Mouse (Mus musculus) midbrain, embryonic 11.5 days (tissue): Measurements from ENCODE around the gene Cfap161. TPM values are rescaled to one million over a fixed set of nuclear protein-coding genes. Genes with fewer than 3 reads are reported as not detected.

Experiments
- ATAC-seq: fragments of 200-750 bp; cut with Nextera tagmentation; 2 replicates; pipeline ENCODE4 v1.8.0; 2017; ENCODE audit warnings: moderate TSS enrichment, moderate library complexity; ENCODE audit not compliant: low FRiP score
- DNase-seq: peaks from one replicate; pipeline ENCODE4 v3.0.0; 2015; ENCODE audit warnings: low spot score; ENCODE audit errors: missing footprints
- H3K27ac ChIP-seq: fragments of 300-500 bp; sonication (generic); 2 replicates; pipeline ENCODE4 v1.5.1; 2014; ENCODE audit warnings: low read depth, low read length
- H3K27me3 ChIP-seq: fragments of 300-500 bp; sonication (generic); 2 replicates; pipeline ENCODE4 v1.6.1; 2014; ENCODE audit warnings: mild to moderate bottlenecking, low read length, moderate library complexity, mixed read lengths; ENCODE audit not compliant: control insufficient read depth, insufficient read depth
- H3K36me3 ChIP-seq: fragments of 300-500 bp; sonication (generic); 2 replicates; pipeline ENCODE4 v1.6.1; 2014; ENCODE audit warnings: mild to moderate bottlenecking, low read length, moderate library complexity, mixed read lengths; ENCODE audit not compliant: control insufficient read depth, insufficient read depth
- H3K4me1 ChIP-seq: fragments of 300-500 bp; sonication (generic); 2 replicates; pipeline ENCODE4 v1.6.1; 2014; ENCODE audit warnings: low read length; ENCODE audit not compliant: control insufficient read depth, insufficient read depth
- H3K4me2 ChIP-seq: fragments of 300-500 bp; sonication (generic); 2 replicates; pipeline ENCODE4 v1.6.1; 2014; ENCODE audit warnings: mild to moderate bottlenecking, moderate library complexity
- H3K4me3 ChIP-seq: fragments of 300-500 bp; sonication (generic); 2 replicates; pipeline ENCODE4 v1.5.1; 2014; ENCODE audit warnings: low read depth, low read length
- H3K9ac ChIP-seq: fragments of 300-500 bp; sonication (generic); 2 replicates; pipeline ENCODE4 v1.6.1; 2014; ENCODE audit warnings: low read length
- H3K9me3 ChIP-seq: fragments of 300-500 bp; sonication (generic); 2 replicates; pipeline ENCODE4 v1.6.1; 2016; ENCODE audit warnings: low read length; ENCODE audit not compliant: control insufficient read depth
- WGBS: fragments of 180-500 bp; shearing (Covaris S2); extraction: QIAGEN DNeasy Blood & Tissue Kit; methylation state at CpG from one replicate; pipeline ENCODE4 v1.1.7; 2014; 5-methylcytosine and 5-hydroxymethylcytosine counted together
- polyA plus RNA-seq: library from polyadenylated mRNA; unstranded; fragments of >200 nt; fragmentation: Nextera tagmentation; extraction: Ambion mirVana; gene quantifications from 2 replicates; pipeline ENCODE4 v1.2.1, GENCODE M21; 2014

Gene Cfap161
- polyA plus RNA-seq, 1 experiment from 2014 or later, result not detected

GRCm38 (mm10) chr7:83751055-83751454 is 43.6 kb downstream of the Cfap161 start:
- Histone ChIP-seq H3K27me3 (no peaks in the 10 kb centered on the region), H3K9ac (no peak overlapping the region), H3K4me2 (no peak overlapping the region), H3K36me3 (no peaks in the 10 kb centered on the region), H3K9me3 (no peaks in the 10 kb centered on the region), H3K27ac (no peak overlapping the region), H3K4me1 (peaks cover 3% of the 10 kb centered on the region), H3K4me3 (no peak overlapping the region)
- 57% methylated on average over 1 of the region's 1 CpGs for WGBS
- DNase-seq, result no peak
- ATAC-seq, result no peak

GRCm38 (mm10) chr7:83748405-83748804 is 46.3 kb downstream of the Cfap161 start:
- H3K36me3 ChIP-seq, result no peaks in the 10 kb centered on the region
- H3K27me3 ChIP-seq, result no peaks in the 10 kb centered on the region
- 79% methylated on average over 1 of the region's 1 CpGs for WGBS
- no peak overlapping the region for H3K27ac ChIP-seq
- no peak overlapping the region for H3K4me2 ChIP-seq
- no peaks in the 10 kb centered on the region for H3K9me3 ChIP-seq
- DNase-seq, result no peak
- H3K4me1 ChIP-seq, result peaks cover 4% of the 10 kb centered on the region
- ATAC-seq, result no peak
- H3K9ac ChIP-seq, result no peak overlapping the region
- no peak overlapping the region for H3K4me3 ChIP-seq

- Histone ChIP-seq H3K36me3 (no peaks in the 10 kb centered on the region), H3K4me1 (peaks cover 4% of the 10 kb centered on the region), H3K9me3 (no peaks in the 10 kb centered on the region), H3K27ac (no peak overlapping the region), H3K27me3 (no peaks in the 10 kb centered on the region), H3K9ac (no peak overlapping the region), H3K4me3 (no peak overlapping the region), H3K4me2 (no peak overlapping the region)
- ATAC-seq (peak; percentile 40; the same call in 1 of the 2 replicates), DNase-seq (no peak)
- WGBS, result 72% methylated on average over 8 of the region's 8 CpGs
Observed at GRCm38 (mm10) chr7:83746107-83746687, 48.5 kb downstream of the Cfap161 start.

- Histone ChIP-seq H3K36me3 (no peaks in the 10 kb centered on the region), H3K9me3 (no peaks in the 10 kb centered on the region), H3K27me3 (no peaks in the 10 kb centered on the region), H3K4me2 (no peak within 1 kb of the TSS), H3K4me3 (no peak within 1 kb of the TSS), H3K9ac (no peak within 1 kb of the TSS), H3K4me1 (peaks cover 4% of the 10 kb centered on the region), H3K27ac (no peak within 1 kb of the TSS)
- ATAC-seq (no peak), DNase-seq (no peak)
- WGBS, result 52% methylated on average over 20 of the region's 20 CpGs
Observed at GRCm38 (mm10) chr7:83745413-83746106, 49.1 kb downstream of the Cfap161 start, which contains the start of gene Il16. Gene Il16, minus strand, starts transcription at chr7:83745726.

GRCm38 (mm10) chr7:83745065-83745412 is 49.6 kb downstream of the Cfap161 start:
- Histone ChIP-seq H3K9me3 (no peaks in the 10 kb centered on the region), H3K27ac (no peak overlapping the region), H3K27me3 (no peaks in the 10 kb centered on the region), H3K9ac (no peak overlapping the region), H3K4me2 (no peak overlapping the region), H3K36me3 (no peaks in the 10 kb centered on the region), H3K4me3 (no peak overlapping the region), H3K4me1 (peaks cover 4% of the 10 kb centered on the region)
- ATAC-seq (no peak), DNase-seq (no peak)
- WGBS, result 81% methylated on average over 9 of the region's 9 CpGs

GRCm38 (mm10) chr7:83744250-83744649 is 50.4 kb downstream of the Cfap161 start:
- 79% methylated on average over 4 of the region's 4 CpGs for WGBS
- Histone ChIP-seq H3K27ac (no peak overlapping the region), H3K36me3 (no peaks in the 10 kb centered on the region), H3K9ac (no peak overlapping the region), H3K4me3 (no peak overlapping the region), H3K4me2 (no peak overlapping the region), H3K9me3 (no peaks in the 10 kb centered on the region), H3K4me1 (peaks cover 4% of the 10 kb centered on the region), H3K27me3 (no peaks in the 10 kb centered on the region)
- ATAC-seq (no peak), DNase-seq (no peak)

- H3K27ac ChIP-seq, result no peak overlapping the region
- H3K4me3 ChIP-seq, result no peak overlapping the region
- no peak overlapping the region for H3K4me2 ChIP-seq
- no peak overlapping the region for H3K9ac ChIP-seq
- no peak for ATAC-seq
- DNase-seq, result no peak
- 56% methylated on average over 3 of the region's 3 CpGs for WGBS
- H3K4me1 ChIP-seq, result peaks cover 4% of the 10 kb centered on the region
- no peaks in the 10 kb centered on the region for H3K9me3 ChIP-seq
- no peaks in the 10 kb centered on the region for H3K27me3 ChIP-seq
- no peaks in the 10 kb centered on the region for H3K36me3 ChIP-seq
Observed at GRCm38 (mm10) chr7:83742690-83743089, 52.0 kb downstream of the Cfap161 start.

GRCm38 (mm10) chr7:83742026-83742425 is 52.7 kb downstream of the Cfap161 start:
- no peak overlapping the region for H3K27ac ChIP-seq
- 81% methylated on average over 2 of the region's 2 CpGs for WGBS
- H3K4me3 ChIP-seq, result no peak overlapping the region
- DNase-seq (no peak), ATAC-seq (no peak)
- no peak overlapping the region for H3K9ac ChIP-seq
- H3K4me2 ChIP-seq, result no peak overlapping the region
- H3K27me3 ChIP-seq, result no peaks in the 10 kb centered on the region
- peaks cover 4% of the 10 kb centered on the region for H3K4me1 ChIP-seq
- H3K9me3 ChIP-seq, result no peaks in the 10 kb centered on the region
- no peaks in the 10 kb centered on the region for H3K36me3 ChIP-seq

- WGBS, result 48% methylated on average over 7 of the region's 7 CpGs
- Histone ChIP-seq H3K4me1 (no peaks in the 10 kb centered on the region), H3K4me3 (no peak overlapping the region), H3K9ac (no peak overlapping the region), H3K27me3 (no peaks in the 10 kb centered on the region), H3K27ac (no peak overlapping the region), H3K9me3 (no peaks in the 10 kb centered on the region), H3K4me2 (no peak overlapping the region), H3K36me3 (no peaks in the 10 kb centered on the region)
- DNase-seq, result no peak
- ATAC-seq, result no peak
Observed at GRCm38 (mm10) chr7:83739680-83740310, 54.9 kb downstream of the Cfap161 start.
